Mouse (Mus musculus) ES-Bruce4 (cell line): ENCODE results near the gene Rarres2.

Experiments used
- CTCF ChIP-seq: IDR thresholded peaks from one replicate; pipeline ENCODE4 v1.8.1; 2011; ENCODE audit warnings: low read depth, low read length
- EP300 ChIP-seq: IDR thresholded peaks from 2 replicates; pipeline ENCODE4 v1.6.1; 2011; ENCODE audit warnings: low read depth, low read length; ENCODE audit not compliant: insufficient read depth
- POLR2A ChIP-seq: IDR thresholded peaks from one replicate; pipeline ENCODE4 v1.8.1; 2011; ENCODE audit warnings: low read length; ENCODE audit not compliant: insufficient read depth

- TF ChIP-seq POLR2A (no peak), CTCF (no peak), EP300 (no peak)
These were observed 575 bp downstream of the Rarres2 start for GRCm38 (mm10) chr6:48572014-48572413.
